Mouse (Mus musculus) thymus, adult 18-20 months (tissue): ENCODE data around the gene Slc47a2.

Experiments
- DNase-seq, 2 experiments: peaks; one replicate each; pipeline ENCODE4 v3.0.0; 2022; ENCODE audit warnings: mixed read lengths in 2 of 2

Gene Slc47a2

GRCm38 (mm10) chr11:61342505-61343420 is at the start of gene Slc47a2:
Gene Slc47a2, minus strand, starts transcription at chr11:61342860.
- no peak for DNase-seq

- DNase-seq, result no peak
Observed at GRCm38 (mm10) chr11:61388936-61389335, 46.3 kb upstream of the Slc47a2 start.

- no peak for DNase-seq
Observed at GRCm38 (mm10) chr11:61388012-61388411, 45.4 kb upstream of the Slc47a2 start.

GRCm38 (mm10) chr11:61387233-61387632 is 44.6 kb upstream of the Slc47a2 start:
- DNase-seq, result no peak

- no peak for DNase-seq
Observed at GRCm38 (mm10) chr11:61385725-61386124, 43.1 kb upstream of the Slc47a2 start.

GRCm38 (mm10) chr11:61381272-61381671 is 38.6 kb upstream of the Slc47a2 start:
- no peak for DNase-seq

- no peak for DNase-seq
Observed at GRCm38 (mm10) chr11:61378651-61379050, 36.0 kb upstream of the Slc47a2 start.

GRCm38 (mm10) chr11:61377881-61378613 is 35.4 kb upstream of the Slc47a2 start, which contains the start of gene Slc47a1:
Gene Slc47a1, minus strand, starts transcription at chr11:61378345.
- no peak for DNase-seq

GRCm38 (mm10) chr11:61368668-61369067 is 26.0 kb upstream of the Slc47a2 start:
- DNase-seq, result no peak

- no peak for DNase-seq
Observed at GRCm38 (mm10) chr11:61366517-61367273, 24.0 kb upstream of the Slc47a2 start.

GRCm38 (mm10) chr11:61365938-61366337 is 23.3 kb upstream of the Slc47a2 start:
- no peak for DNase-seq

- no peak for DNase-seq
Observed at GRCm38 (mm10) chr11:61364096-61364495, 21.4 kb upstream of the Slc47a2 start.

- DNase-seq, result no peak
Observed at GRCm38 (mm10) chr11:61361515-61362190, 19.0 kb upstream of the Slc47a2 start.

GRCm38 (mm10) chr11:61356600-61356999 is 13.9 kb upstream of the Slc47a2 start:
- DNase-seq, result no peak

- DNase-seq, result no peak
Observed at GRCm38 (mm10) chr11:61356111-61356510, 13.5 kb upstream of the Slc47a2 start.

- DNase-seq, result no peak
Observed at GRCm38 (mm10) chr11:61355351-61355750, 12.7 kb upstream of the Slc47a2 start.

GRCm38 (mm10) chr11:61354346-61354745 is 11.7 kb upstream of the Slc47a2 start:
- no peak for DNase-seq

GRCm38 (mm10) chr11:61353038-61353437 is 10.4 kb upstream of the Slc47a2 start:
- no peak for DNase-seq

GRCm38 (mm10) chr11:61352138-61352651 is 9.5 kb upstream of the Slc47a2 start:
- no peak for DNase-seq

- DNase-seq, result peak; percentile 50 to 58
Observed at GRCm38 (mm10) chr11:61349337-61349736, 6.7 kb upstream of the Slc47a2 start.

GRCm38 (mm10) chr11:61346133-61346532 is 3.5 kb upstream of the Slc47a2 start:
- DNase-seq, result no peak

- no peak for DNase-seq
Observed at GRCm38 (mm10) chr11:61341971-61342370, 689 bp downstream of the Slc47a2 start.
